Mouse (Mus musculus) hematopoietic multipotent progenitor cell, adult 10-12 weeks (in vitro differentiated cells): ENCODE results near the gene Lhx8. TPM values are rescaled to one million over a fixed set of nuclear protein-coding genes. Genes with fewer than 3 reads are reported as not detected.

Experiments
- polyA plus RNA-seq: library from polyadenylated mRNA; stranded (reverse); fragments of >175 nt; gene quantifications from 2 replicates; pipeline ENCODE4 v1.2.3, GENCODE M21; 2012; ENCODE audit warnings: low replicate concordance

The Lhx8 gene
- not detected in 2 replicates for polyA plus RNA-seq

GRCm38 (mm10) chr3:154330181-154331002, at the start of gene Lhx8:
Gene Lhx8 (minus strand): TSS chr3:154330659.

